Mouse (Mus musculus) G1E-ER4 (cell line): ENCODE results near the gene Elk3. TPM values are rescaled to one million over a fixed set of nuclear protein-coding genes. Genes with fewer than 3 reads are reported as not detected.

Source experiments
- GATA1 ChIP-seq: IDR thresholded peaks from one replicate; pipeline ENCODE4 v1.8.0; 2012; ENCODE audit warnings: low read length, inconsistent platforms
- polyA plus RNA-seq: library from polyadenylated mRNA; stranded (reverse); fragments of >175 nt; gene quantifications from 2 replicates; pipeline ENCODE4 v1.2.3, GENCODE M21; 2012

Elk3 gene
- polyA plus RNA-seq, 1 experiment = not detected

DNA sequence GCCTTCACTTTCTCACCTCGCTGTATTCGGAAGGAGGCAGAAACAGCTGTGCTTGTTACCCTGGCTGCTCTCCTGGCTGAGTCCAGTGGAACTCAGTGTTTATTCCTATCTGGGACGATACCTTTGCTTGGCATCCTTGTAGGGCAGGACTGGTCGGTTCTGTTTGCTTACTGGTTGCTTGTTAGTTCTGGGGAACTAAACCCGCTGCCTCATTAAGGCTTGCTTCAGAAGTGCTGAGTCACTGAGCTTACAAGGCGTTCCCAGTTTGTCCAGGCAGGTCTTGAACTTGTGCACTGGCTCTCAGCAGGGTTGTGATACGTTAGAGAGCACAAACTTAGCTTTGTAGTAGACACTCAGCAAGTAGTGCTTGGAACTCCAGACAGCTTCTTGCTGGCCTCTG, 97.6 kb downstream of the Elk3 start:
- no peak for TF ChIP-seq GATA1

DNA sequence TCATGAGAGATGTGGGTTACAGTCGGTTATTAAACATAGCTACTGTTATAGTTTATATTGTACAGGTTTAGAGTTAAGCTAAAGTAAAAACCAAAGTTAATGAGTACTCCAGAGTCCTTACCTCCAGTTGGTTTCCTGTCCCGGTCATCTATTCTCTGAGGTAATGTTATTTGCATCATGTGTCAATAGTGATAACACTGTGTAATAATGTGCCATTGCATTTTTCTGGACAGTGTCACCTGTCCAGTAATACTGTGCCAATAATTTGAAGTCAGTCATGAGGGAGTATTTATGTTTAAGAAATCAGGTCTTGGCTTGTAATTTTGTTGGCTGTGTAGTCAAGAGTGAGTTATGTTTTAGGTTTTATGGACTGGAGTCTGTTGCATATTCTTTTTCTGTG, 98.2 kb downstream of the Elk3 start:
- TF ChIP-seq GATA1 = no peak

DNA sequence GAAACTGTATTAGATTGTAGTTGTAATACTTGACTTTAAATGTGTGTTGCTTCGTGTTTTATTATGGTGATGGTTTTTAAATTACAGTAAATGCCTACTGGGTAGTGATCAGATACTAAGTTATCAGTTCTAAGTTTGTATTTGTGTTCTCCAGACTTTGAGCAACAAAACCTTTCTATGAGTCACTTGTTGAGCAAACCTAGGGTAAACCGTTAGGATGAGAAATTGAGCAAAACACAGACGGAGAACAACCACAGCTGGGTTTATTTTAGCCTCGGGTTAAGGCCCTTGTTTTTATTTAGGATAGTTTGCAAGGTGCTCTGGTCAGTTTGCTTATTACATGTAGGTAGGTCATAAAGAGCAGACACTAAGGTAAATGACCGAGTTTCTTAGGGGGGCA, 103.8 kb downstream of the Elk3 start:
- no peak for TF ChIP-seq GATA1

DNA sequence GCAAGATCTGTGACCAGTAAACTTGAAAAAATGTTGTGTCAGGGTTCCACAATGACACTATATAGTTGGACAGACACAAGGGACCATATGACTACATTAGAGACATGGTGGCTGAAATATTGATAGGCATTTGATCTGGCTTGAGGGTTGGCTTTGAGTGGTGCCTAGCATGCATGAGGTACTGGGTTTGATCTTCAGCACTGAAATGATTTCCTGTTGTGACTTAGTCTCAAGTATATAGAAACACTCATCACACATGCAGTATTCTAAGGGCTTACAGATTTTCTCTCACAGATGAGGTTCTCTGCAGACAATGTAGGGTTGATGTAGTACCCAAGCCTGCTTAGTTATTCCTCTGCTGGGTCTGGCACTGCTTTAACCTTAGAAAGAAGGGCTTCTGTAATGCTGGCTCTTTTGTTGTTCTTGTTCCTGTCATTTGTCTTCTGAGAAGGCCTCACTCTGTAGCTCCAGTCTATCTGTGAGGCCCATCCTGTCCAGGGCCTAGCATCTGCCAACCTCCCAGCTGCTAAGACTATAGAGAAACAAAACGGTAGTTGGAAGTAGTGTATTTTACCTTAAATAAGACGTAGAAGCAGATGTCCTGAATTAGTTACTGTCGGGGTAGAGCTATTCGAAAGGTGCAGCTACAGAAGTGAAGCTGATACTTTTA, 105.5 kb downstream of the Elk3 start:
- no peak for TF ChIP-seq GATA1

DNA sequence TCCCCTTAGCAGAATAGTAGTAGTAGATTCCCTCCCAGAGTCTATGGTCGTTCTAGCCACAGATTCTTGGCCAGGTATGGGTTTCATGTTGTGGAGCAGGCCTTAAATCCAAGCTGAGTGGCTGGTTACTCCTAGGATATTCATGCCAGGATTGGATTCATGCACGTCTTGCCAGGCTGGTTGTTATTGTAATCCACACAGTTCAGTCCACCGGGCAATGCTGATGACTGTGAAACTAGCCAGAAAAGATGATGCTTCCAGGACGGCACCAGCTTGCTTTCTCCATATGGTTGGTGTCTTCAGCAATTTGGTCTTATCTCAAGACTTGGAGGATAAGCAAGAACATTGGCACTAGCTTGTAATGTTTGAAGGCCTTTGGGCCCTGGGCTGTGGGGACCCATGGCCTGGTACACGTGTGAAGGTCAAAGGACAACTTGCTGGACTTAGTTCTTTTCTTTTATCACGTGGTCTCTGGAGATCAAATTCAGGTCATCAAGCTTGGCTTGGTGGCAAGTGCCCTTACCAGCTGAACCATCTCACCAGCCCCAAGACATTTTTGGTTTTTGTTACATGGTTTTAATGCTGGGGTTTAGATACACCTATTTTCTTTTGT, 109.0 kb downstream of the Elk3 start:
- TF ChIP-seq GATA1 = no peak

DNA sequence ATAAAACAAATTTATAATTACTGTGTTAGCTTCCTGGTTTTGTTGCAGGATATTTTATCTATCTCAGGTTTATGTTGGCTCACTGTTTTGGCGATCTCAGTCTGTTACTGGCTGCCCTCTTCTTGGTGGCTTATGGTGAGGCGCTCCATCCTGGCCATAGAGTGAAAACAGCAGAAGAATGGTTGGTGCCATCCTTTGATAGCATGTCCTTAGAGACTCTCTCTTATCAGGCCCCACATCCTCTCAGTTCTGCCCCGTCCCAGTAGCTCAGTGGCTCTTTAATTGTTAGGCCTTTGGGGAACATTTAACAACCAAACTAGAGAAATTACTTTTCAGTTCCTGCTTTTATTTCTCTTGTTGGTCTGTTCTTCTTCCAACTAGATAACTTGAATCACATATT, 112.0 kb downstream of the Elk3 start:
- TF ChIP-seq GATA1 = no peak

Other genes with a start within 250 kb of the Elk3 start
- gene Cfap54, start 229.5 kb downstream of the Elk3 start, polyA plus RNA-seq = 0.66 and 0.99 TPM in 2 replicates
- gene Cdk17, start 150.3 kb downstream of the Elk3 start, polyA plus RNA-seq = 4.8 TPM in 2 replicates
- gene Lta4h, start 142.3 kb upstream of the Elk3 start, polyA plus RNA-seq = 92.7 and 94.6 TPM in 2 replicates
- 0.13 TPM in 1 of 2 replicates, not detected in the other for gene Hal, start 177.6 kb upstream of the Elk3 start, polyA plus RNA-seq
- gene Amdhd1, start 228.9 kb upstream of the Elk3 start, polyA plus RNA-seq = not detected in 2 replicates
- gene Ccdc38, start 229.5 kb upstream of the Elk3 start, polyA plus RNA-seq = not detected in 2 replicates